Mouse (Mus musculus) erythroblast, embryonic 14.5 days (primary cell): Measurements from ENCODE around the gene Hydin.

Experiments used
- GATA1 ChIP-seq: IDR thresholded peaks from 2 replicates; pipeline ENCODE4 v1.6.1; 2012; ENCODE audit warnings: low read length, inconsistent platforms, mixed read lengths
- TAL1 ChIP-seq: IDR thresholded peaks from 3 replicates; pipeline ENCODE4 v1.6.1; 2012; ENCODE audit warnings: low read length, inconsistent platforms, mixed read lengths

DNA sequence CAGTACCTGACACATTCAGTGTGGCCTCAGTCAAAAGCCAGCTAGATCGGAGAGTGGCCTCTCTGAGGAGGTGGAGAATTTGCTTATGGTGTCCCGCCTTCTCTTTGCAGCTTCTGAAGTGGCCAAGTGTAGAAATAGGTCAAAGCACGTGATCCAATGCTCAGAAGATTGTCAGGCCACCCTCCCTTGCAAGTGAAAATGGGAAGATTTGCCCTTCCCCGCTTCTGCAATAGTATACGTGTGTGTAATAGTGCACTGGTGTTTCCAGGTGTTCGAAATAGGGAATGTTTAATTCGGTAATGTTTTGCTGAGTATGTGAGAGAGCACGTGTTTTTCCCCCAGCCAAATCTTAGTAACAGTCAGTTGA, 352.4 kb downstream of the Hydin start:
- no peak for TF ChIP-seq TAL1
- TF ChIP-seq GATA1, result no peak
